Mouse (Mus musculus) cerebellum, postnatal 10 days (tissue): ENCODE results near the gene Fnd3c2.
"Not testable (repeated sequence)": the region's sequence is repeated elsewhere in the genome, so short reads cannot be mapped to it uniquely, and the experiment has no call there.

Source experiments
- DNase-seq, 2 experiments: peaks; one replicate each; pipeline ENCODE4 v3.0.0; 2021; ENCODE audit warnings: mixed read lengths in 2 of 2

The Fnd3c2 gene

GRCm38 (mm10) chrX:106255276-106255675, at the start of gene Fnd3c2:
Fnd3c2 (minus strand) TSS chrX:106255376.
- DNase-seq, result no peak

GRCm38 (mm10) chrX:106284441-106284840, 29.3 kb upstream of the Fnd3c2 start:
- no peak for DNase-seq

- peak in 1 of 2 experiments; percentile 9 for DNase-seq
Observed at GRCm38 (mm10) chrX:106221058-106221457, 34.1 kb downstream of the Fnd3c2 start, which contains the start of gene Taf9b. Taf9b (minus strand) TSS chrX:106221158.

GRCm38 (mm10) chrX:106219171-106220032, 35.8 kb downstream of the Fnd3c2 start:
- DNase-seq, result peak; percentile 83 to 84

- no peak for DNase-seq
Observed at GRCm38 (mm10) chrX:106209100-106209499, 46.1 kb downstream of the Fnd3c2 start.

- DNase-seq, result no peak
Observed at GRCm38 (mm10) chrX:106198904-106199303, 56.3 kb downstream of the Fnd3c2 start.

GRCm38 (mm10) chrX:106197308-106197707, 57.9 kb downstream of the Fnd3c2 start:
- no peak for DNase-seq

GRCm38 (mm10) chrX:106194361-106194760, 60.8 kb downstream of the Fnd3c2 start:
- not testable (repeated sequence) for DNase-seq

GRCm38 (mm10) chrX:106190091-106190490, 65.1 kb downstream of the Fnd3c2 start:
- no peak for DNase-seq

- no peak for DNase-seq
Observed at GRCm38 (mm10) chrX:106189356-106189755, 65.8 kb downstream of the Fnd3c2 start.

GRCm38 (mm10) chrX:106187737-106188136, 67.4 kb downstream of the Fnd3c2 start:
- DNase-seq, result peak in 1 of 2 experiments; percentile 20

- DNase-seq, result peak; percentile 92
Observed at GRCm38 (mm10) chrX:106186713-106187649, 68.2 kb downstream of the Fnd3c2 start, which contains the start of gene Pgk1. Pgk1 (plus strand) TSS chrX:106187100.

- DNase-seq, result no peak
Observed at GRCm38 (mm10) chrX:106185706-106186105, 69.5 kb downstream of the Fnd3c2 start.
